Mouse (Mus musculus): ENCODE measurements around the gene Ankrd63. TPM values are rescaled to one million over a fixed set of nuclear protein-coding genes. Genes with fewer than 3 reads are reported as not detected.
A peak's percentile ranks its signal among the peaks of the same experiment; 100 is the strongest.

Gene Ankrd63
- polyA plus RNA-seq, 1 experiment from 2014 or later: not detected

DNA sequence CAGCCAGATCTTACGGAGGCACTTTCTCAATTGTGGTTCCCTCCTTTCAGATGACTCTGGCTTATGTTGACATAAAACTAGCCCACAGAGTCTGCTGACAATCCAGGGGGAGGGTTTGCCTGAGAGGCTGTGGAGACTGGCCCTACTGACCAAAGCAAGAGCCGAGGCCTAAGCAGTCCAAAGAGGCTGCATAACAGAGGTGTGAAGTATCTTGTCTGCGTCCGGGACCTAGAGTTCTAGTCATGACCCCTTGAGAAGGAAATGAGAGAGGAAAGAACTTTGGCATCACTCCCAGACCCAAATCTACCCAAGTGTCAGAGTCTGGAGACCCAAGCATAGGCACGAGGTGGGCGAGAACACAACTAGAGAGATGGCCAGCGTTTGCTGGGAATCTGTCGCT lies 17.1 kb downstream of the Ankrd63 start:
- Histone ChIP-seq H3K4me2 (no peak overlapping the region), H3K9me3 (replicated peaks) (no peaks in the 10 kb centered on the region), H3K27me3 (replicated peaks) (peaks cover 14% of the 10 kb centered on the region), H3K36me3 (peaks cover 7% of the 10 kb centered on the region; the same call in 1 of the 2 replicates), H3K27ac (replicated peaks) (no peak overlapping the region), H3K9ac (replicated peaks) (no peak overlapping the region), H3K4me1 (no peaks in the 10 kb centered on the region), H3K4me3 (replicated peaks) (no peak overlapping the region)
- no peak for ATAC-seq (ENCODE audit: low FRiP score)
- 82% methylated on average over 8 of the region's 8 CpGs for WGBS

DNA sequence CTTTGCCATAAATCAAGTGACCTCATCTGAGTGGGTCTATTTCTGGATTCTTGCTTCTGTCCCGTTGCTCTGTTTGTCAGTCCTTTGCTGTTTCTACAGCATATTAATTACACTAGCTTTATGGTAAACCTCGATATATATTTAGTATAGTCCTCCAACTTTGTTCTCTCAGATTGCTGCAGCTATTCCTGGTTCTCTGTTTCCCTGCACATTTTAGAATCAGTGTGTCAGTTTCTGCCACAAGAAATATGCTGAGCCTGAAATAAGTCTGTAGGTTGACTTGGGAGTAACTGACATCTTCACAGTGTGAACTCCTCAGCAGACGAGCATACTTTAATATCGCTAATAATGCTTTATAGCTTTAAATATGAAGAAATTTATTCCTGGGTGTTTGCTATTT lies 18.7 kb downstream of the Ankrd63 start:
- H3K4me3 ChIP-seq (replicated peaks): no peak overlapping the region
- WGBS: 81% methylated on average over 4 of the region's 4 CpGs
- no peaks in the 10 kb centered on the region for H3K4me1 ChIP-seq
- H3K27ac ChIP-seq (replicated peaks): no peak overlapping the region
- ATAC-seq (ENCODE audit: low FRiP score): no peak
- H3K9ac ChIP-seq (replicated peaks): no peak overlapping the region
- no peaks in the 10 kb centered on the region for H3K9me3 ChIP-seq (replicated peaks)
- H3K27me3 ChIP-seq (replicated peaks): peaks cover 16% of the 10 kb centered on the region
- H3K4me2 ChIP-seq: no peak overlapping the region
- H3K36me3 ChIP-seq: peaks cover 6% of the 10 kb centered on the region; the same call in 1 of the 2 replicates

DNA sequence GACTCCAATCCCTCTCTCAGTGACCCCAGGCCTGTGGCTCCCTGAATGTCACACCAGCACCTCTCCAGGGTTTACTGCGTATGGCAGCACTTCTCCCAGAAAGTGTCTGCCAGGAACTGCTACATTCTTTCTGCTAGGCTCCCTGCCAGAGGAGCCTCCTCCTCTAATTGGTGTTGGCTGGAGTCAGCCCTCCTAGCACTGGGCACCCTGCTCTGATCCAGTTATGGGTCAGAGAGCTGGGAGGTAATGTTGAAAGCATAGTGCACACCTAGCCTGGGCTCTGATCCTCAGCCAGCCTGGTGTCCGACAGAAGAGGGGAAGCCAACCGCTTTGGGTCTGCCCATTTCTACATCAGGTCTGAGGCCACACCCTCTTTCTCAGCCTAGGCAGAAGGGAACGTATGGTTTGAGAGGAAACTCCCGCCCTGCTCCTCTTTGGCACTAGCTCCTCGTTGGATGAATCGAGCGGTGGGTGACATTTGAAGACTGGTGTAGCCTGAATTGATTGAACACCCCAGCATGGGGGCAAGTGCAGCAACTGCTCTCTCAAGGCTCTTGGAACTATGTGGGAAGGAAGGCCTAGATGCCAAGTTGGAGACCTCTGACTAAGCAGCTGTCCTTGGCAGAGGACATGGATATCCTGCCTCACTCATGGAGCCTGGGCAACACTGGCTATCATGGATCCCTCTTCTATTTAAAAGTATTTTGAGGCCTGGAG lies 21.1 kb downstream of the Ankrd63 start:
- H3K4me2 ChIP-seq: no peak overlapping the region
- peaks cover 37% of the 10 kb centered on the region for H3K27me3 ChIP-seq (replicated peaks)
- H3K4me1 ChIP-seq: peaks cover 3% of the 10 kb centered on the region
- no peak overlapping the region for H3K27ac ChIP-seq (replicated peaks)
- 0 out of 2 replicates have a peak, but pooled peaks cover 2% of the 10 kb centered on the region for H3K36me3 ChIP-seq
- H3K9me3 ChIP-seq (replicated peaks): no peaks in the 10 kb centered on the region
- WGBS: 52% methylated on average over 8 of the region's 8 CpGs
- no peak for ATAC-seq (ENCODE audit: low FRiP score)
- no peak overlapping the region for H3K9ac ChIP-seq (replicated peaks)
- H3K4me3 ChIP-seq (replicated peaks): no peak overlapping the region

DNA sequence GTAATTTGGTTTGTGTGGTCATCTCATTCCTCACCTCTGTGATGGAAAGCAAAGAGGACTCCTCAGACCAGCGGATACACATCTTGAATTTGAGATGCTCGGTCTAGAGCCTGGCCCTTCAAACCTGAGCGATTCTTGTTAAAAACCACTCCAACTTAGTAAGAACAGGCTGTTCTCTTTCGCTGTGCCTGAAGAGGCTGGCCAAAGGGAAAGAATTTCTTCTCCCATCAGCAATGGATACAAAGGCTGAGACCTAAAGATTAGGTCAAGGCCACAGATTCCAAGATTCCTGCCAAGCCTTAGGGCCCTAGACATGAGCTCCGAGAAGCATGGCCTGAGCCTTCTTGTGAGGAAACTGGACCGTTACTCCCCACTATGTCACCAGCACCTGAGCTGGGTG lies 22.8 kb downstream of the Ankrd63 start:
- Histone ChIP-seq H3K36me3 (0 out of 2 replicates have a peak, but pooled peaks cover 2% of the 10 kb centered on the region), H3K4me1 (peaks cover 16% of the 10 kb centered on the region), H3K9ac (replicated peaks) (no peak overlapping the region), H3K9me3 (replicated peaks) (no peaks in the 10 kb centered on the region), H3K4me2 (no peak overlapping the region), H3K27me3 (replicated peaks) (peaks cover 47% of the 10 kb centered on the region), H3K4me3 (replicated peaks) (no peak overlapping the region), H3K27ac (replicated peaks) (no peak overlapping the region)
- WGBS: 91% methylated on average over 6 of the region's 6 CpGs
- ATAC-seq (ENCODE audit: low FRiP score): no peak

DNA sequence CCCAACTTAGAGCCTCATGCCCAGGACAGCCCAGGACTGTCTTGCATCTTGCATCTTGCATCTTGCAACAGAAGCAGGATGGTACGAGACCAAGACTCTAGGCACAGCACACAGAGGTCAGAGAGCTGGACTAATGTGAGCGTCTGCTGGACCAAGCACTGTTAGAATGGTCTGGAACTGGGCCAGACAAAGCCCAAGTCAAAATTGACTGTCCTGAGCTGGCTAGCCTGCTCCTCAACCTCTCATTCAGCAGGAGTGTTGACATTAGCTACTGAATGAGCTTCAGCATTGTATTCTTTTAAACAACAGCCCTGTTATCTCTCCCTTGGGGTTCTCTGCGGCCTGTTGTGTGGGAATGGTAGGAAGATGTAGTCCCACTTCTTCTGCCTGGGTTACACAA lies 24.2 kb downstream of the Ankrd63 start:
- H3K36me3 ChIP-seq: 0 out of 2 replicates have a peak, but pooled peaks cover 2% of the 10 kb centered on the region
- H3K27me3 ChIP-seq (replicated peaks): peaks cover 59% of the 10 kb centered on the region

DNA sequence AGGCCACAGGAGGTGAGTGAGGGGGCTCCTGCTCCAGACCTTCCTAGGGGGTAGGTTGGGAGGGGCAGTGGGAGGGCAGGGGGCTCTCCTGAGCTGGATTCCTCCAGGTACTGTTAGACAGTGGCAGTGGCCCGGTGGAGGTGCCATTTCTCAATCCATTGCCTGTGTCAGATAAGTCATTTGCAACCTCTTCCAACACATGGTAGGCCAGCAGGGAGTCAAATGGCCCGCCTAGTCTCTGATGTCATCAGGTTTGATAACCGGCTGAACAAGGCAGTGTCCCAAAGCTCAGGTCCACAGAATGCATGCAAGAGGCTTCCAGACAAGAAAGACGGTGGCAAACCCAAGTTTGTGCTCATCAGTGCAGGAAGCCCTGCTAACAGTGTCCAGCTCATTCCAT lies 25.9 kb downstream of the Ankrd63 start:
- peak overlapping the region; percentile 92 for H3K4me2 ChIP-seq
- H3K4me1 ChIP-seq: peaks cover 17% of the 10 kb centered on the region
- ATAC-seq (ENCODE audit: low FRiP score): peak; percentile 12; the same call in 1 of the 2 replicates
- H3K27me3 ChIP-seq (replicated peaks): peaks cover 74% of the 10 kb centered on the region
- no peaks in the 10 kb centered on the region for H3K9me3 ChIP-seq (replicated peaks)
- WGBS: 22% methylated on average over 4 of the region's 4 CpGs
- H3K4me3 ChIP-seq (replicated peaks): peak overlapping the region; percentile 47; the same call in 1 of the 2 replicates
- H3K36me3 ChIP-seq: 0 out of 2 replicates have a peak, but pooled peaks cover 2% of the 10 kb centered on the region
- no peak overlapping the region for H3K9ac ChIP-seq (replicated peaks)
- H3K27ac ChIP-seq (replicated peaks): no peak overlapping the region

More for the DNA sequence above, 24.2 kb downstream of the Ankrd63 start:
- WGBS: 74% methylated on average over 3 of the region's 3 CpGs
- H3K9me3 ChIP-seq (replicated peaks): no peaks in the 10 kb centered on the region
- no peak overlapping the region for H3K9ac ChIP-seq (replicated peaks)
- no peak overlapping the region for H3K4me3 ChIP-seq (replicated peaks)
- no peak for ATAC-seq (ENCODE audit: low FRiP score)
- no peak overlapping the region for H3K27ac ChIP-seq (replicated peaks)
- peaks cover 16% of the 10 kb centered on the region for H3K4me1 ChIP-seq
- no peak overlapping the region for H3K4me2 ChIP-seq

DNA sequence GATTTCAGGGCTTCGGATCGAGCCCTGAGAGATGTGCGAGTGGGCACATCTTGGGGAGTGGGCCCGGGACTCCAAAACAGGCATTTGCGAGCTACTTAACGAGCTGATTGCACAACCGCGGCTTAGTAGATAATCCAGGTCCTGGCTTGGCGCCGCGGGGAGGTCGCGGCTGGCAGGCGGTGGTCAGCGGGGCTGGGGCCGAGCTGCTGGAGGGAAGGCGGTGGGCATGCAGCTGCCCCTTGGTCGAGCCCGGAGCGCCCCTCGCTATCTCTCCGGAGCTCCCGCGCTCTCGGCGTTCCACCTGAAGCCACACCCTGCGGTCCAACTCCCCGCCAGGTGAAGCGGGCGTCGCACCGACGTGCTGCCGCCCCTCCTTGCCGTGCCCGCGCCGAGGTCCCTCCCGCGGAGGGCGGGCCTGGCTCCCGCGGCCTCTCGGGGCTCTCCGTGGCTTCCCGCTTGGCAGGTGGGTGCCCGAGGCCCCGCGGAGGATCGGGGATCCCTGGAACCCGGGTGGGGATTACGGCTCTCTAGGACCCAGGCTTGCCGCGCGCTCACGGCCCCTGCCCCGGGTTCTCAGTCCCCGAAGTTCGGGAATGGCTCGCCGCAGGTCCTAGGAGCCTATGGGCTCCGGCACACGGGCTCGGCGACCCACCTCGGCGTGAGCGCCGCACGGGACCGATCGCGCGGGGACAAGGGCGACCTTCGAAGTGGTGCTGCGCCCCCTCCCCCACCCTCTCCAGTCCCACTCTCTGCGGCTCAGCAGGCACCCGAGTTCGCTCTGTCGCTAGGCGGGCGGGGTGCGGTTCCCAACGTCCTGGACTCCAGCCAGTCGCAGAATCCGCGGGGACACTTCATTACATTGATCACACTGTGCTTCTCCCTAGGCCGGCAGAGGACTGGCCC lies 26.7 kb downstream of the Ankrd63 start:
- Histone ChIP-seq H3K27me3 (replicated peaks) (peaks cover 74% of the 10 kb centered on the region), H3K4me1 (peaks cover 17% of the 10 kb centered on the region), H3K9ac (replicated peaks) (peak overlapping the region; percentile 47), H3K9me3 (replicated peaks) (no peaks in the 10 kb centered on the region), H3K27ac (replicated peaks) (no peak overlapping the region), H3K36me3 (0 out of 2 replicates have a peak, but pooled peaks cover 2% of the 10 kb centered on the region), H3K4me2 (peak overlapping the region; percentile 92), H3K4me3 (replicated peaks) (peak overlapping the region; percentile 47)
- under 1% methylated on average over 88 of the region's 89 CpGs for WGBS
- peak; percentile 43; the same call in 1 of the 2 replicates for ATAC-seq (ENCODE audit: low FRiP score)

DNA sequence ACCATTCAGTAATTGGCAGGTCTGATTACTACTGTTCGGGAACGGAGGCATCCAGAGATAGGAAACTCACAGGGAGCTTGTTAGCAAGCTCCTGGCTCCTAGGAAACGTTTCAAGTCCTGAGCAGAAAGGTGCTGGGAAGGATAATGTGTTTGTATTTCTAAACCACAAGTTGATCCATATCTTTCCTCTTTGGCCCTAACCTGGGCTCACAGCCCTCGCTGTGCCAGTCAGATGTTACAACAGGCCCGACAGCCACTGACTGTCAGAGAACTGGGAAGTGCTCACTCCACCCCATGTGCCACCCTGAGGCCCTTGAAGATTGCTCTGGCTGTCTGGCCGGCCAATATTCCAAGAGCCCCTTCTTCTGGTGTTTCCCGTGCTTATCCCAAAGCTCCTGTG lies 29.3 kb downstream of the Ankrd63 start:
- ATAC-seq (ENCODE audit: low FRiP score): no peak
- WGBS: 14% methylated on average over 7 of the region's 7 CpGs
- H3K4me1 ChIP-seq: peaks cover 22% of the 10 kb centered on the region
- no peak overlapping the region for H3K27ac ChIP-seq (replicated peaks)
- no peaks in the 10 kb centered on the region for H3K9me3 ChIP-seq (replicated peaks)
- no peak overlapping the region for H3K4me2 ChIP-seq
- peaks cover 67% of the 10 kb centered on the region for H3K27me3 ChIP-seq (replicated peaks)
- H3K36me3 ChIP-seq: no peaks in the 10 kb centered on the region
- H3K9ac ChIP-seq (replicated peaks): no peak overlapping the region
- H3K4me3 ChIP-seq (replicated peaks): no peak overlapping the region

DNA sequence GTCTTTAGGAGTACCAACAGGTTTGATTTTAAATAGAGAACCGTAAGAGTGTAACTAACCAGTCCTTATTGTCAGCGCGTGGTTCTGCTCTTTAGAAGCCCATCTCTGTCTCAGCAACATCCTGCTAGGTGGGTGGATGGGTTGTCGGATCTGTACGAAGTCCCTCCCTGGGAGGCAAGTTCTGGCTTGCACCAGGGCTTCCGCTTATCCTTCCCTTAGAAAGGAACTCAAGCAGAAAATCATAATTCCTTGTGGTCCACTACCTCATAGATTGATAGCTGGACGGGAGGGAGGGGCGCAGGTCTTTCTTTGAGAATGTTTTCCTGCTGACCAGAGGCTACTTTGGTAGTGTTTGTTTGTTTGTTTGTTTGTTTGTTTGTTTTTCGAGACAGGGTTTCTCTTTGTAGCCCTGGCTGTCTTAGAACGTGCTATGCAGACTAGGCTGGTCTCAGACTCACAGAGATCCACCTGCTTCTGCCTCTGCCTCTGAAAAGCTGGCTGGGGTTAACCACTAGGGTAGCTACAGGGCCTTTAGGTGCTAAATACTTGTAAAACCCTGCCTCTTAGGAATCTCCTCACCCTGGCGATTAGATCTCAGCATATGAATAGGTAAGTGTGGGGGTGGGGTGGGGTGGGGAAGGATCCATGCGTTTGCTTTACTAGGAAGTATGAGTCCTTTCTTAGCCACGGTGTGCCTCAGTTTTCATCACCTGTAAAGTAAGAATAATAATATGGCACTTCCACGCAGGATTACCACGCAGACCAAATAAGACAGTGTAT lies 29.9 kb downstream of the Ankrd63 start:
- H3K4me2 ChIP-seq: no peak overlapping the region
- H3K36me3 ChIP-seq: no peaks in the 10 kb centered on the region
- WGBS: 26% methylated on average over 15 of the region's 15 CpGs
- H3K27me3 ChIP-seq (replicated peaks): peaks cover 62% of the 10 kb centered on the region
- ATAC-seq (ENCODE audit: low FRiP score): no peak
- no peaks in the 10 kb centered on the region for H3K9me3 ChIP-seq (replicated peaks)
- H3K4me1 ChIP-seq: peaks cover 26% of the 10 kb centered on the region
- H3K27ac ChIP-seq (replicated peaks): no peak overlapping the region
- no peak overlapping the region for H3K9ac ChIP-seq (replicated peaks)
- H3K4me3 ChIP-seq (replicated peaks): no peak overlapping the region

DNA sequence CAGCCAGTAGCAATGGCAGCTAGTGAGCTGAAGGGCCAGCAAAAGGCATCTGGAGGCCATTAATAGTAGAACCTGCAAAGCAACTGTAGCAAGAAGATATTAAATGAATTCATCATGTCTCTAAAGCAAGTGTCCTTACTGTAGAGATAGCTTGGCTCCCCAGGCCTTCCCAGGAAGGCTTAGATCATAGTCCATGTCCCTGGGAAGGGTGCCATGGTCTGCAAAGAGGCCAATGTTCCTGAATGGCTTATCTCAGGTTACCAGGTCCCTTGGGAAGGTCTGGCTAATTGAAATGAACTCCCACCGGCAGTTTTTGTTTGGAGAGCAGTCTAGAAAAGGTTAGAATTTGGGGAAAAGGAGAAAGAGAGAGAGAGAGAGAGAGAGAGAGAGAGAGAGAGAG lies 32.0 kb downstream of the Ankrd63 start:
- Histone ChIP-seq H3K9me3 (replicated peaks) (no peaks in the 10 kb centered on the region), H3K36me3 (no peaks in the 10 kb centered on the region), H3K27me3 (replicated peaks) (peaks cover 45% of the 10 kb centered on the region), H3K4me1 (peaks cover 15% of the 10 kb centered on the region), H3K9ac (replicated peaks) (no peak overlapping the region), H3K27ac (replicated peaks) (no peak overlapping the region), H3K4me3 (replicated peaks) (no peak overlapping the region), H3K4me2 (no peak overlapping the region)
- WGBS: 76% methylated on average over 1 of the region's 1 CpGs
- no peak for ATAC-seq (ENCODE audit: low FRiP score)

DNA sequence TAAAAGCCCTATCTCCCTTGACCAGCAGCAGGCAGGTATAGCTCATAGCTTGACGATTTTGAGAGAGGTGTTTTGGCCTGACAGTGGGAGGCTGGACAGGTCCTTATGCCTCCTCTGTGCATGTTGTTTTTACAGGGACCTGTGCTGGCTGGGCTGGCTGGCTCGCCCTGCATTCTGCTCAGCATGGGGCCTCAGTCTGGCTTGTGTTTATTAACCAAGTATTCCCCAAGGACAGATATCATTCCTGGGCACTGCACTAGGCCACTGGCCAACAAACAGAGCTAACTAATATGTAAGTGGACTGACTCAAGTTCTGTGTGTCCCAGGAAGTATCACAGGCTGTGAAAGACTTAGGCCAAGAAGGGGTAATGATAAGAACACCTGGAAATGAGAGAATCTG lies 34.0 kb downstream of the Ankrd63 start:
- WGBS: 44% methylated on average over 2 of the region's 2 CpGs

More for the DNA sequence above, 34.0 kb downstream of the Ankrd63 start:
- H3K9me3 ChIP-seq (replicated peaks): no peaks in the 10 kb centered on the region
- peaks cover 26% of the 10 kb centered on the region for H3K27me3 ChIP-seq (replicated peaks)
- no peak for ATAC-seq (ENCODE audit: low FRiP score)
- H3K4me2 ChIP-seq: no peak overlapping the region
- no peak overlapping the region for H3K27ac ChIP-seq (replicated peaks)
- H3K36me3 ChIP-seq: no peaks in the 10 kb centered on the region
- no peak overlapping the region for H3K4me3 ChIP-seq (replicated peaks)
- no peak overlapping the region for H3K9ac ChIP-seq (replicated peaks)
- H3K4me1 ChIP-seq: peaks cover 32% of the 10 kb centered on the region

Data from neural tube, embryonic 15.5 days (tissue).